ENCODE assay signal across 8 mouse cellular contexts in genomic region chr17:56117251-56117710, GRCm38 (mm10). TPM values are rescaled to one million over a fixed set of nuclear protein-coding genes. Genes with fewer than 3 reads are reported as not detected.
DNase-seq lines count a peak whose midpoint lies in the region; ATAC-seq and TF ChIP-seq lines count a peak whose summit lies in the region.

Plin5 (minus strand) TSS chr17:56117596.

- no peaks in the 10 kb centered on the region for H3K36me3 ChIP-seq in liver, embryonic 12.5 days
- no peaks in the 10 kb centered on the region for H3K36me3 ChIP-seq in midbrain, postnatal 0 days (ENCODE audit: insufficient read depth, low read length)

- peaks cover 77% of the 10 kb centered on the region for H3K27me3 ChIP-seq in liver, embryonic 12.5 days (replicated peaks)
- H3K27me3 ChIP-seq in midbrain, postnatal 0 days (ENCODE audit: insufficient read depth, low read length), result peaks cover 38% of the 10 kb centered on the region

- intact Hi-C loops in left cerebral cortex, postnatal 4 days (cut with DNase I), result no loop called here

- 1% methylated on average over 27 of the region's 27 CpGs for WGBS in liver, embryonic 12.5 days (ENCODE audit: insufficient replicate concordance)
- WGBS in midbrain, postnatal 0 days, result 3% methylated on average over 27 of the region's 27 CpGs

- DNase-seq in left cerebral cortex, postnatal 4 days, result peak; percentile 54
- DNase-seq in left cerebral cortex, adult 9 months (ENCODE audit: low spot score in 2 of 2), result no peak
- peak; percentile 69 for DNase-seq in embryo, embryonic 10 days (ENCODE audit: low spot score)
- peak; percentile 44 for DNase-seq in induced T-regulatory cell, adult 2 months (ENCODE audit: low read depth)
- DNase-seq in midbrain, postnatal 0 days (ENCODE audit: low spot score), result peak; percentile 59
- DNase-seq in c-Kit-positive CD71-positive TER-119-positive erythroid progenitor cells, embryonic 14.5 days (ENCODE audit: low spot score), result no peak

- H3K9ac ChIP-seq in liver, embryonic 12.5 days, result peak within 1 kb of the TSS; percentile 36; the same call in 1 of the 2 replicates
- no peak within 1 kb of the TSS for H3K9ac ChIP-seq in midbrain, postnatal 0 days (replicated peaks; ENCODE audit: low read length, poor library complexity, severe bottlenecking)

- ATAC-seq in granulocyte monocyte progenitor cell, adult 5-6 weeks (replicated peaks; ENCODE audit: poor library complexity, severe bottlenecking), result peak; percentile 62
- ATAC-seq in liver, embryonic 12.5 days, result peak; percentile 47
- peak; percentile 61 for ATAC-seq in midbrain, postnatal 0 days (ENCODE audit: low FRiP score)

- peaks cover under 1% of the 10 kb centered on the region; the same call in 1 of the 2 replicates for H3K9me3 ChIP-seq in liver, embryonic 12.5 days (replicated peaks)
- 0 out of 2 replicates have a peak, but pooled peaks cover 3% of the 10 kb centered on the region for H3K9me3 ChIP-seq in midbrain, postnatal 0 days (ENCODE audit: low read length)

- H3K4me1 ChIP-seq in liver, embryonic 12.5 days, result peaks cover 21% of the 10 kb centered on the region
- peaks cover 4% of the 10 kb centered on the region; the same call in 1 of the 2 replicates for H3K4me1 ChIP-seq in midbrain, postnatal 0 days (ENCODE audit: insufficient read depth, low read length)

- peak within 1 kb of the TSS; percentile 41 for H3K4me3 ChIP-seq in liver, embryonic 12.5 days
- H3K4me3 ChIP-seq in midbrain, postnatal 0 days (ENCODE audit: low read depth, low read length), result peak within 1 kb of the TSS; percentile 25

- no peak within 1 kb of the TSS for H3K27ac ChIP-seq in liver, embryonic 12.5 days
- no peak within 1 kb of the TSS for H3K27ac ChIP-seq in midbrain, postnatal 0 days (ENCODE audit: low read depth, low read length)

- TF ChIP-seq CTCF in midbrain, postnatal 0 days (IDR thresholded peaks at IDR 0.05), result no peak

- H3K4me2 ChIP-seq in liver, embryonic 12.5 days, result peak within 1 kb of the TSS; percentile 68
- peak within 1 kb of the TSS; percentile 54 for H3K4me2 ChIP-seq in midbrain, postnatal 0 days (ENCODE audit: low read depth, low read length, poor library complexity, severe bottlenecking)

RNA-seq across cellular contexts. Expression of gene Plin5, which starts in this region (rescaled TPM):
- 1 to 10 TPM; 1.2 to 1.9 TPM for total RNA-seq in left cerebral cortex, postnatal 4 days (2021)
- total RNA-seq in granulocyte monocyte progenitor cell, adult 5-6 weeks (2014; fragmentation: Nextera tagmentation), result not detected in 2 replicates
- total RNA-seq in granulocyte monocyte progenitor cell, adult 5-6 weeks (2017), result 0.09 TPM in 1 of 2 replicates, not detected in the other
- 0.25 and 0.38 TPM in 2 replicates for polyA plus RNA-seq in liver, embryonic 12.5 days (2016; fragmentation: Nextera tagmentation; extraction: Ambion mirVana)
- total RNA-seq in midbrain, postnatal 0 days (2014; rRNA removed), result 4.3 and 4.5 TPM in 2 replicates
- 4.8 and 5.9 TPM in 2 replicates for polyA plus RNA-seq in midbrain, postnatal 0 days (2015; fragmentation: Nextera tagmentation; extraction: Ambion mirVana)

Comparison
In these comparisons a context has a peak if more than half of its experiments do, and no peak if none do; other contexts are left out.
1. DNase-seq: peak in left cerebral cortex, postnatal 4 days (single experiment), embryo, embryonic 10 days (single experiment), induced T-regulatory cell, adult 2 months (single experiment) and midbrain, postnatal 0 days (single experiment); none in left cerebral cortex, adult 9 months (0 of 2) and c-Kit-positive CD71-positive TER-119-positive erythroid progenitor cells, embryonic 14.5 days (single experiment).
2. Peak in ATAC-seq in granulocyte monocyte progenitor cell, adult 5-6 weeks; RNA of the gene not detected or under 1 TPM.
3. Peak in ATAC-seq, H3K4me3 ChIP-seq, H3K9ac ChIP-seq and H3K4me2 ChIP-seq in liver, embryonic 12.5 days; RNA of the gene not detected or under 1 TPM.
4. Peak in every context shown above with its lines, with median percentiles within 50 percentile points of each other: ATAC-seq.